Mouse (Mus musculus) lung, embryonic 14.5 days (tissue): ENCODE measurements around the gene Psmb4. TPM values are rescaled to one million over a fixed set of nuclear protein-coding genes. Genes with fewer than 3 reads are reported as not detected.
"Not testable (repeated sequence)": the region's sequence is repeated elsewhere in the genome, so short reads cannot be mapped to it uniquely, and the experiment has no call there.

ENCODE experiments used
- ATAC-seq: fragments of 200-750 bp; cut with Nextera tagmentation; 2 replicates; pipeline ENCODE4 v1.8.0; 2017; ENCODE audit warnings: mild to moderate bottlenecking, moderate TSS enrichment, moderate library complexity; ENCODE audit not compliant: insufficient read depth
- DNase-seq: peaks from one replicate; pipeline ENCODE4 v3.0.0-alpha.2; 2015
- H3K27ac ChIP-seq: fragments of 300-500 bp; sonication (generic); 2 replicates; pipeline ENCODE4 v1.5.1; 2014; ENCODE audit warnings: low read depth, mild to moderate bottlenecking, moderate library complexity
- H3K27me3 ChIP-seq: fragments of 300-500 bp; sonication (generic); 2 replicates; pipeline ENCODE4 v1.6.1; 2014; ENCODE audit warnings: low read length, control low read depth; ENCODE audit not compliant: insufficient read depth
- H3K36me3 ChIP-seq: fragments of 300-500 bp; sonication (generic); 2 replicates; pipeline ENCODE4 v1.6.1; 2014; ENCODE audit warnings: control low read depth; ENCODE audit not compliant: insufficient read depth
- H3K4me1 ChIP-seq: fragments of 300-500 bp; sonication (generic); 2 replicates; pipeline ENCODE4 v1.6.1; 2014; ENCODE audit warnings: antibody characterized with exemption, control low read depth; ENCODE audit not compliant: insufficient read depth
- H3K4me2 ChIP-seq: fragments of 300-500 bp; sonication (generic); 2 replicates; pipeline ENCODE4 v1.6.1; 2014; ENCODE audit warnings: mild to moderate bottlenecking
- H3K4me3 ChIP-seq: fragments of 300-500 bp; sonication (generic); 2 replicates; pipeline ENCODE4 v1.5.1; 2014; ENCODE audit warnings: low read depth, low read length
- H3K9ac ChIP-seq: fragments of 300-500 bp; sonication (generic); 2 replicates; pipeline ENCODE4 v1.6.1; 2014
- H3K9me3 ChIP-seq: fragments of 300-500 bp; sonication (generic); 2 replicates; pipeline ENCODE4 v1.6.1; 2016; ENCODE audit warnings: low read depth, low read length, control low read depth
- CTCF ChIP-seq: IDR thresholded peaks from 2 replicates; pipeline ENCODE4 v1.5.1; 2016; ENCODE audit warnings: antibody characterized with exemption, low read depth
- WGBS: fragments of 180-500 bp; shearing (Covaris S2); extraction: QIAGEN DNeasy Blood & Tissue Kit; methylation state at CpG from one replicate; pipeline ENCODE4 v1.1.7; 2014; 5-methylcytosine and 5-hydroxymethylcytosine counted together
- polyA plus RNA-seq: library from polyadenylated mRNA; unstranded; fragments of >200 nt; fragmentation: Nextera tagmentation; extraction: Ambion mirVana; gene quantifications from 2 replicates; pipeline ENCODE4 v1.2.1, GENCODE M21; 2014

The Psmb4 gene
- polyA plus RNA-seq, 1 experiment from 2014 or later: 370 TPM

- Histone ChIP-seq H3K4me3 (no peak overlapping the region), H3K9me3 (no peaks in the 10 kb centered on the region), H3K36me3 (no peaks in the 10 kb centered on the region), H3K9ac (no peak overlapping the region), H3K4me2 (no peak overlapping the region), H3K4me1 (no peaks in the 10 kb centered on the region; the same call in 1 of the 2 replicates), H3K27ac (no peak overlapping the region; the same call in 1 of the 2 replicates), H3K27me3 (no peaks in the 10 kb centered on the region)
- 72% methylated on average over 7 of the region's 7 CpGs for WGBS
- no peak for TF ChIP-seq CTCF
- ATAC-seq: no peak
- peak; percentile 13 for DNase-seq
These were observed 29.4 kb upstream of the Psmb4 start for GRCm38 (mm10) chr3:94915903-94916741.

DNA sequence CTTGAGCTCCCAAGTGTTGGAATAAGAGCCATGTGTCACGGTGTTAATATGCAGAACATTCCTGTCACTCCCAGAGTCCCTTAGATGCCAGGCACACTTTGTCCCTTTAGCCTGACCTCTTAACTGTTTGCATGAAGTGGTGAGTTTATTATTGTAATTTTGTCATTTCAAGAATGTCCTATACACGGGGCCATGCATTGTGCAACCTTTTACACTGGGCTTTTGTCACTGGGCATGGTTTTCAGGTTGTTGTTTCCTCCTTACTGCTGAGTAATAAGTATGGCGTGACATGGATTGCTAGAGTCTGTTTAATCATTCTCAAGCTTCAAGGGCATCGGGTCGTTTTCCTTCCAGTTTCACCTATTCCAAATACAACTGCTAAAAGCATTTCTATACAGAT is 27.0 kb upstream of the Psmb4 start:
- TF ChIP-seq CTCF: no peak

GRCm38 (mm10) chr3:94911050-94911693 is 24.4 kb upstream of the Psmb4 start:
- 52% methylated on average over 2 of the region's 2 CpGs for WGBS
- Histone ChIP-seq H3K4me2 (no peak overlapping the region), H3K36me3 (no peaks in the 10 kb centered on the region), H3K4me1 (no peaks in the 10 kb centered on the region; the same call in 1 of the 2 replicates), H3K27ac (peak overlapping the region; percentile 58; the same call in 1 of the 2 replicates), H3K4me3 (no peak overlapping the region), H3K9ac (no peak overlapping the region), H3K9me3 (no peaks in the 10 kb centered on the region), H3K27me3 (no peaks in the 10 kb centered on the region)
- ATAC-seq: no peak
- DNase-seq: no peak
- no peak for TF ChIP-seq CTCF

More for the DNA sequence above, 27.0 kb upstream of the Psmb4 start:
- H3K36me3 ChIP-seq: no peaks in the 10 kb centered on the region
- H3K4me3 ChIP-seq: no peak overlapping the region
- H3K4me1 ChIP-seq: no peaks in the 10 kb centered on the region; the same call in 1 of the 2 replicates
- H3K9me3 ChIP-seq: no peaks in the 10 kb centered on the region
- ATAC-seq (no peak), DNase-seq (no peak)
- H3K9ac ChIP-seq: no peak overlapping the region
- no peaks in the 10 kb centered on the region for H3K27me3 ChIP-seq
- no peak overlapping the region for H3K27ac ChIP-seq
- WGBS: 44% methylated on average over 5 of the region's 5 CpGs
- no peak overlapping the region for H3K4me2 ChIP-seq

DNA sequence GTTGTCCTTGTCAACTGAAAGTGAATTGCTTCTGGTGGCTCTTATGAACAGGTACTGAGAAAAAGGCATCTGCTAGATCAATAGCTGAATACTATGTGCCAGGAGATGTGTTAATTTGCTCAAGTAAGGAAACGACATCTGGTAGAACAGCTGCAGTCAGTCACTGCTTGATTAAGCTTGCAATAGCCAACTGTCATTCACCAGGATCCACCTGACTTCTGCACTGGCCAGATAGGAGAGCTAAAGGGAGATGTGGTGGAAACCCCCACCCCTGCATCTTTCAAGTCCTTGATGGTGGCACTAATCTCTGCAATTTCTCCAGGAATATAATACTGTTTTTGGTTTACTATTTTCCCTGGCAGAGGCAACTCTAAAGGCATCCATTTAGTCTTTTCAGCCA is 19.7 kb upstream of the Psmb4 start:
- Histone ChIP-seq H3K4me2 (no peak overlapping the region), H3K9me3 (no peaks in the 10 kb centered on the region), H3K36me3 (no peaks in the 10 kb centered on the region), H3K27ac (no peak overlapping the region), H3K4me1 (no peaks in the 10 kb centered on the region), H3K27me3 (no peaks in the 10 kb centered on the region), H3K9ac (no peak overlapping the region), H3K4me3 (no peak overlapping the region)
- WGBS: 54% methylated on average over 1 of the region's 1 CpGs
- ATAC-seq: no peak
- TF ChIP-seq CTCF: no peak
- no peak for DNase-seq

DNA sequence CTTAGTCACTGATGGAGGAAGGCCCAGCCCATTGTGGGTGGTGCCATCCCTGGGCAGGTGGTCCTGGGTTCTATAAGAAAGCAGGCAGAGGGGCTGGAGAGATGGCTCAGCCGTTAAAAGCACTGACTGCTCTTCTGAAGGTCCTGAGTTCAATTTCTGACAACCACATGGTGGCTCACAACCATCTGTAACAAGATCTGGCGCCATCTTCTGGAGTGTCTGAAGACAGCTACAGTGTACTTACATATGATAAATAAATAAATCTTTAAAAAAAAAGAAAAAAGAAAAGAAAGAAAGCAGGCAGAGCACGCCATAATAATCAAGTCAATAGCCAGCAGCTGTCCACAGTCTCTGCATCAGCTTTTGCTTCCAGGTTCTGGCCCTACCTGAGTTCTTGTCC is 18.0 kb upstream of the Psmb4 start:
- H3K27ac ChIP-seq, H3K4me3 ChIP-seq, ATAC-seq, DNase-seq, H3K36me3 ChIP-seq, H3K27me3 ChIP-seq, H3K4me1 ChIP-seq, H3K9me3 ChIP-seq, H3K4me2 ChIP-seq, H3K9ac ChIP-seq: not testable (repeated sequence)
- 49% methylated on average over 3 of the region's 3 CpGs for WGBS
- peak; percentile 19; the same call in 1 of the 2 replicates for TF ChIP-seq CTCF

DNA sequence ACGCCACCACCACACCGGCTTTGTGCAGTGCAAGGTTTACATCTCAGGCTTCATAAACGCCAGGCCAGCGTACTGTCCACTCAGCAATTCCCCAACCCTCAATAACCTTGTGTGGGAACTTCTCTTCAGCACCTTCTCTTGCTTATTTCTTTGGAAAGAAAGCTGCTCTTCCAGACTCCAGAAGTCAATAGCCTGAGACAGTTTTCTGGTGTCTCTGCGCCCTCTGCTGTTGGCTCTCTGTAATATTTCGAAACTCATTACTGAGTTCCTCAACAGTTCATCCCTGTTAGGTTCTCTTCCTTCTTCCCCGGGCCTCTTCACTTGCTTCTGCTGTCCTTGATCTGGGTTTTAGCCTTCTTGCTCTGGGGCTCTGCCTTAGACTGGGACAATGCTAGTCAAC is 16.0 kb upstream of the Psmb4 start:
- Histone ChIP-seq H3K27ac (no peak overlapping the region), H3K36me3 (no peaks in the 10 kb centered on the region), H3K4me2 (no peak overlapping the region), H3K4me1 (no peaks in the 10 kb centered on the region), H3K4me3 (no peak overlapping the region), H3K9ac (no peak overlapping the region), H3K27me3 (no peaks in the 10 kb centered on the region), H3K9me3 (no peaks in the 10 kb centered on the region)
- peak; percentile 77 for TF ChIP-seq CTCF
- 15% methylated on average over 7 of the region's 7 CpGs for WGBS
- ATAC-seq: no peak
- peak; percentile 91 for DNase-seq

GRCm38 (mm10) chr3:94894076-94894475 is 7.3 kb upstream of the Psmb4 start:
- Histone ChIP-seq H3K4me3 (no peak overlapping the region), H3K36me3 (no peaks in the 10 kb centered on the region), H3K27me3 (no peaks in the 10 kb centered on the region), H3K9ac (no peak overlapping the region), H3K9me3 (no peaks in the 10 kb centered on the region), H3K4me2 (no peak overlapping the region), H3K27ac (no peak overlapping the region), H3K4me1 (no peaks in the 10 kb centered on the region)
- ATAC-seq (no peak), DNase-seq (no peak)
- 60% methylated on average over 3 of the region's 3 CpGs for WGBS
- TF ChIP-seq CTCF: no peak
